Mouse (Mus musculus) midbrain, embryonic 11.5 days (tissue): ENCODE measurements at regions not wholly inside any gene's neighbourhood (a gene's known extent, or its start where the extent isn't known, plus 50 kb on each side); places are given as distances from the start of the nearest gene placed in this dataset.
"Not testable (repeated sequence)": the region's sequence is repeated elsewhere in the genome, so short reads cannot be mapped to it uniquely, and the experiment has no call there.

ENCODE experiments used
- ATAC-seq: fragments of 200-750 bp; cut with Nextera tagmentation; 2 replicates; pipeline ENCODE4 v1.8.0; 2017; ENCODE audit warnings: moderate TSS enrichment, moderate library complexity; ENCODE audit not compliant: low FRiP score
- DNase-seq: peaks from one replicate; pipeline ENCODE4 v3.0.0; 2015; ENCODE audit warnings: low spot score; ENCODE audit errors: missing footprints
- H3K27ac ChIP-seq: fragments of 300-500 bp; sonication (generic); 2 replicates; pipeline ENCODE4 v1.5.1; 2014; ENCODE audit warnings: low read depth, low read length
- H3K27me3 ChIP-seq: fragments of 300-500 bp; sonication (generic); 2 replicates; pipeline ENCODE4 v1.6.1; 2014; ENCODE audit warnings: mild to moderate bottlenecking, low read length, moderate library complexity, mixed read lengths; ENCODE audit not compliant: control insufficient read depth, insufficient read depth
- H3K36me3 ChIP-seq: fragments of 300-500 bp; sonication (generic); 2 replicates; pipeline ENCODE4 v1.6.1; 2014; ENCODE audit warnings: mild to moderate bottlenecking, low read length, moderate library complexity, mixed read lengths; ENCODE audit not compliant: control insufficient read depth, insufficient read depth
- H3K4me1 ChIP-seq: fragments of 300-500 bp; sonication (generic); 2 replicates; pipeline ENCODE4 v1.6.1; 2014; ENCODE audit warnings: low read length; ENCODE audit not compliant: control insufficient read depth, insufficient read depth
- H3K4me2 ChIP-seq: fragments of 300-500 bp; sonication (generic); 2 replicates; pipeline ENCODE4 v1.6.1; 2014; ENCODE audit warnings: mild to moderate bottlenecking, moderate library complexity
- H3K4me3 ChIP-seq: fragments of 300-500 bp; sonication (generic); 2 replicates; pipeline ENCODE4 v1.5.1; 2014; ENCODE audit warnings: low read depth, low read length
- H3K9ac ChIP-seq: fragments of 300-500 bp; sonication (generic); 2 replicates; pipeline ENCODE4 v1.6.1; 2014; ENCODE audit warnings: low read length
- H3K9me3 ChIP-seq: fragments of 300-500 bp; sonication (generic); 2 replicates; pipeline ENCODE4 v1.6.1; 2016; ENCODE audit warnings: low read length; ENCODE audit not compliant: control insufficient read depth
- WGBS: fragments of 180-500 bp; shearing (Covaris S2); extraction: QIAGEN DNeasy Blood & Tissue Kit; methylation state at CpG from one replicate; pipeline ENCODE4 v1.1.7; 2014; 5-methylcytosine and 5-hydroxymethylcytosine counted together

DNA sequence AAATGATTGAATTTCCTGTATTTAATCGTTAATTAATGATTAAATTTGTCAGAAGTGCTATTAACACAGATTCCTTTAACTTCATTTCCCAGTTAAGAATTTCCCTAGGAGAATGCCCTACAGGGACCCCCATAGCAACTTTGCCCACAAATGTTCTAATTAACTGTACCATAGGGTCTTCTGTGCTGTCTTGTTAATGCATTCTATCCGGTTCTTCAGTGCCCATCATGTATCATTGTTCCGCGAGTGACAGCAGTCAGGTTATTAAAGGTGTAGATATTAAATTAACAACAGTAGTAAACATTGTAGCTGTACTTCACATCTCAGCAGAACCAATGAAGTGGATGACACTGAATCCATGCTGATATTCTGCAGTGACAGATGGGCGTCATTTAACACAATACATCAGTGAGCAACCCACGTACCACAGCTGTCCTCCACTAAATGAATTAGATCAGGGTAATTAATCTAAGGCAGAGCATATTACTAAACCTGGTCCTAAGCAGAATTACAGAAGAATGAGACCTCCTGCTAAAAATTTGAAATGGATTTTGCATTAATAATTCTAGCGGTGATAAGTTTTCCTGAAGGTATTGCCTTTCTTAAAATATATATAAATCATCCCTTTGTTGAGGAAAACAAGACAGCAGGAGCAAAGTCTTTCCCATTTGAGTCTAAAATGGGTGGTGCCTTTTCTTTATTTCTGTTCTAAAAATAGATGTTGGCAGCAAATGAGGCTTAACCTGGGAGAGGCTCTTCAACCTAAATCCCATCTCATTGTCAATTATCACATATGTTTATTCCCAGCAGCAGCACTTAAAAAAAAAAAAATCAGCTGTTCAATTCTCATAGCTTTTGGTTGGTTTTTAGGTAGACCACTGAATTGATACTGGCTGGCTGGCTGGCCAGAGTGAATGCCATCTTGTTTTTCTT, 872.3 kb downstream of the Nxph1 start:
- ATAC-seq (peak; percentile 71), DNase-seq (no peak)
- Histone ChIP-seq H3K4me2 (no peak overlapping the region), H3K27me3 (no peaks in the 10 kb centered on the region), H3K36me3 (no peaks in the 10 kb centered on the region), H3K27ac (no peak overlapping the region), H3K4me3 (no peak overlapping the region), H3K9me3 (no peaks in the 10 kb centered on the region), H3K9ac (no peak overlapping the region), H3K4me1 (no peaks in the 10 kb centered on the region)
- whole genome bisulfite sequencing, result 78% methylated on average over 7 of the region's 7 CpGs

DNA sequence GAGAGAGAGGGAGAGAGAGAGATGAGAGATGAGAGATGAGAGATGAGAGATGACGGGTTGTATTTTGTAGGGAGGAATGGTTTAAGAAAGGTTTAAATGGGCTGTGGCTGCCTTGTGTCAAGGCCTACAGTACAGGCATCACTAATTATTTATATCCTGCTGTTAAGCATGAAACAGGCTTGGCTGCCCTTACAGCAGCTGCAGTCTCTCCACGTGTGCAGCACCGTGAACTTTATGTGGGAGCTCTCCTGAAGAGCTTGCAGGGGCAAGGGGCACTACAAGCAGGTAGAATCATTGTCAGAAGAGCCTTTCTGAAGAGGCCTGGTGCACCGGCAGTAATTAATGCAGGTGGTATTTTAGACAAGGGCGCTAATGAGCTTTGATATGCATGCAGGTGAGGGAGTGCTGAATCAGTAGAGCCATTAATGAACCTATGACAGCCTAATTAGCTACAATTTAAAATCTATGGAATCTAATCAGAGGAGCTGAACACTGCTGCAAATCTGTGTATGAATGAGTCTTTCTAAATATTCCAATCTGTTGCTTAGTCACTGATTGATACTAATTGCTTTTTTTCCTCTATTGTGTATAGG, 886.7 kb downstream of the Nxph1 start:
- Histone ChIP-seq H3K27me3 (no peaks in the 10 kb centered on the region), H3K4me1 (no peaks in the 10 kb centered on the region), H3K9ac (no peak overlapping the region), H3K36me3 (no peaks in the 10 kb centered on the region), H3K4me3 (no peak overlapping the region), H3K27ac (no peak overlapping the region), H3K9me3 (no peaks in the 10 kb centered on the region), H3K4me2 (no peak overlapping the region)
- ATAC-seq, result 0 out of 2 replicates have a peak, but pooled peaks have one; percentile 2
- DNase-seq, result no peak
- WGBS, result 55% methylated on average over 5 of the region's 5 CpGs

DNA sequence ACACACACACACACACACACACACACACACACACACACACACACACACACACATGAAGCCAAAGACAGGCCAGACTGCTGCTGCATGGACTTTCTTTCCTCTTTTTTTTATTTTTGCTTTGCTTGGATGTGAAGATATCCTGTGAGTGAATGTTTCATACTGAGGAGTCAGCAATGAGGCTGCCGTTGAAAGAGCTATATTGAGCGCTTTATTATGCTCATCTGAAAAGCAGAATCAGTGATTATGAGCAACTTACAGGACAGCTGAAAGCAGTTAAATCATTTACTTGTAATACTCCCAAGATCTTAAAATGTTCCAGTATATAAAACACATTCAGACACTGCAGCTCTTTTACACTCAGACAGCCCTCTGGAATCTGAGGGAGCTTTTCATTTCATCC, 894.2 kb downstream of the Nxph1 start:
- Histone ChIP-seq H3K27ac (no peak overlapping the region), H3K27me3 (no peaks in the 10 kb centered on the region), H3K4me2 (no peak overlapping the region), H3K9ac (no peak overlapping the region), H3K9me3 (no peaks in the 10 kb centered on the region), H3K4me1 (no peaks in the 10 kb centered on the region), H3K4me3 (no peak overlapping the region), H3K36me3 (no peaks in the 10 kb centered on the region)
- WGBS, result 97% methylated on average over 2 of the region's 2 CpGs
- ATAC-seq (no peak), DNase-seq (no peak)

DNA sequence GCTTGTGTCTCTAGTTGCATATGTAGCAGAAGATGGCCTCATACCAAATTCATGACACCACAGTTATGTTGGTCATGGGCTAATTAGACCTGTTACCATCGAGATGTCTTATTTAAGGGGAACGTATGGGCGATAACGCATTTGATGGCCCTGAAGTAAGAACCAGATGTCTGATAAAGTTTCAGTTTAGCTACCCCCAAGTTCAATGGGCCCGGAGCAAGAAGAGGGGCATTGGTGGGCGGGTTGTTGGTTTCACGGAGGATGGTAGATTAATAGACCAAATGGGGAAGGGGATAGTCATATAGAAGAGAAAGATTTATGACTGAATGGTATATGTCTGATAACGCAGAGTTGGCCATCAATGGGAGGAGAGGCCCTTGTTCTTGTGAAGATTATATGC, 941.6 kb downstream of the Nxph1 start:
- not testable (repeated sequence) for H3K27me3 ChIP-seq, H3K4me2 ChIP-seq, H3K27ac ChIP-seq, H3K4me1 ChIP-seq, H3K36me3 ChIP-seq, DNase-seq, H3K4me3 ChIP-seq, H3K9me3 ChIP-seq, H3K9ac ChIP-seq
- 87% methylated on average over 8 of the region's 8 CpGs for WGBS
- ATAC-seq, result peak; percentile 100
